Mouse (Mus musculus): Measurements from ENCODE around the gene Fanca.

Fanca gene

GRCm38 (mm10) chr8:123318467-123318911, at the start of gene Fanca:
Gene Fanca, minus strand, starts transcription at chr8:123318576.
- DNase-seq (ENCODE audit: low spot score in 2 of 2) = peak; percentile 95 to 96

GRCm38 (mm10) chr8:123361082-123361739, 42.8 kb upstream of the Fanca start:
- peak; percentile 39 to 41 for DNase-seq (ENCODE audit: low spot score in 2 of 2)

- no peak for DNase-seq (ENCODE audit: low spot score in 2 of 2)
Observed at GRCm38 (mm10) chr8:123353216-123353615, 34.8 kb upstream of the Fanca start.

GRCm38 (mm10) chr8:123352786-123353185, 34.4 kb upstream of the Fanca start:
- no peak for DNase-seq (ENCODE audit: low spot score in 2 of 2)

DNA sequence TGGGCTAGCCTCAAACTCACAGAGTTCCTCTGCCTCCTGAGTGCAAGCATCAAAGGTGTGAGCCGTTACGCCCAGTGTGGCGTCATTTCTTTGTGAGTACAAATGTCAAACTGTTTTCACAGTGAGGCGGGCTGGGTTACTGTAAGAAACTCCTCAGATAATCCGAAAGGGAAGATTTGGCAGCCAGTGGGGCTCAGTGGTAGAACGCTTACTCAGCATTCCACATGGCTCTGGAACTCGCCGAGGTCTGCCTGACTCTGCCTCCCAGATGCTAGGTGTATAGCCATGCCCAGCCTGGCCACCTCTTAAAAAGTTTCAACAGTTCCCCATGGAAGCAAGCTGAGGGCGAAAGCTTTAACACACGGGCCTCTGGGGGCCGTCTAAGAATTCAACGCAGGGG, 33.7 kb upstream of the Fanca start:
- DNase-seq (ENCODE audit: low spot score in 2 of 2) = no peak

- no peak for DNase-seq (ENCODE audit: low spot score in 2 of 2)
Observed at GRCm38 (mm10) chr8:123349073-123349472, 30.7 kb upstream of the Fanca start.

GRCm38 (mm10) chr8:123348237-123348843, 30.0 kb upstream of the Fanca start:
- DNase-seq (ENCODE audit: low spot score in 2 of 2) = no peak

DNA sequence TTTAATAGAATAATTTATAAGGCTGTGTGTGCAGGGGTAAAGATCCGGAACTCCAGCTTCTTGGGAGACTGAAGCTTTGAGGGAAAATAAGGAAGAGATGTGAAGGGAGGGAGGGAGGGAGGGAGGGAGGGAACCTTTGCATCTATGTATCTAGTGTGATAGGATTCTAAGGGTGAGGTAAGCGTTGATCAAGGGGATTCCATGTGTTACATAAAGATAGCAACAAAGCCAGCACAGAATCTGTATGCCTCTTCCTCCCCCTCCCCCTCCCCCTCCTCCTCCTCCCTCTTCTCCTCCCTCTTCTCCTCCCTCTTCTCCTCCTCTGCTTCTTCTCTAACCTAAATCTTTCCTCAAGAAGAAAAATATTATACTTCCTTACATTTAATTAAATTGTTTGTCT, 28.9 kb upstream of the Fanca start:
- no peak for DNase-seq (ENCODE audit: low spot score in 2 of 2)

DNA sequence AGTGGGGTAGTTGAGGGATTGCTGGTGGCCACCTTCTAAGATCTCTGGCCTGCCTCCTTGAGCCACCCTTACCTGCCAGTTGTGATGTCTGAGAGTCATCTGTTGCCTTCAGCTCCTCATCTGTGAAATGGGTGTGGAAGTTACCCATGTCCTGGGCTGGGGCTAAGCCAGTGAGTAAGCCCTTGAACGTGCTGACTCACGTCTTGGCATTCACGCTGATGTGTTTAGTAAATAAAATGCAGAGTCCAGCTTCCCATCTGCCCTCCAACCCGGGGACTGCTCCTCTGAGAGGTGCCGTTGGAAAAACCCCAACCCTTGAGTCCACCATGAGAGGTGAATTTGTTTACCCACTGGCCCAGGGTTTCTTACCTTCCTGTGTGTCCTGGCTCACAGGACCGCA, 27.5 kb upstream of the Fanca start:
- no peak for DNase-seq (ENCODE audit: low spot score in 2 of 2)

DNA sequence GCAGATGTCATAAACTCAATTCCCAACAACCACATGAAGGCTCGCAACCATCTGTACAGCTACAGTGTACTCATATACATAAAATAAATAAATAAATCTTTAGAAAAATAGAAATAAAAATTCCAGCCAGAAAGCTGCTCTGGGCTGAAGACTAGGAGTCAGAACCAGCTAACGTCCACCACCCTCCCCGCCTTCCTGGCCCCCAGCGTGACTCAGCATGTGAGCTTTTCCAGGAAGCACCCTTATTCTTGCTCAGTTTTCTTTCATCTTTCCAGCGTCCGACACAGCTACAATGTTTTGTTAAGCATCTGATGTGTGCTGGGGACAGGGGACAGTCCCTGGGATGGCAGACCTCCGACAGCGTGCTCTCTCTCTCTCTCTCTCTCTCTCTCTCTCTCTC, 26.8 kb upstream of the Fanca start:
- DNase-seq (ENCODE audit: low spot score in 2 of 2) = no peak

DNA sequence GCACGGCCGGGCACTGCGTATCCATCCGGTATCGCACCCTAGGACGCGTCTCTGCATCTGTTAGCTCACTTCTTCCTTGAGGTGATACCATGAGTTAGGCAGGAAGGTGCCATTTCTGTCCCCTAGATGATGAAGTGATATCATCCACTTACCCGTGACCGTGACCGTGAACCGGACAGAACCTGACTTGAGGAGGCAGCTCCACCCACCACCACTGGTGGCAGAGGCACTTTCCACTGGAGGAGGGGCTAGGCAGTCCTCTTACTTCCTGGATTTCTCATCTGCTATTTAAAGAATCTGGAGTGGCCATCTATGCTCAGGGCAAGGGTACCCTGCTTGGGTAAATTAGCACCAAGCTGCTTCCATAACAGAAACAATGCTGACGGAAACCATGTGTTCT, 25.0 kb upstream of the Fanca start:
- no peak for DNase-seq (ENCODE audit: low spot score in 2 of 2)

DNA sequence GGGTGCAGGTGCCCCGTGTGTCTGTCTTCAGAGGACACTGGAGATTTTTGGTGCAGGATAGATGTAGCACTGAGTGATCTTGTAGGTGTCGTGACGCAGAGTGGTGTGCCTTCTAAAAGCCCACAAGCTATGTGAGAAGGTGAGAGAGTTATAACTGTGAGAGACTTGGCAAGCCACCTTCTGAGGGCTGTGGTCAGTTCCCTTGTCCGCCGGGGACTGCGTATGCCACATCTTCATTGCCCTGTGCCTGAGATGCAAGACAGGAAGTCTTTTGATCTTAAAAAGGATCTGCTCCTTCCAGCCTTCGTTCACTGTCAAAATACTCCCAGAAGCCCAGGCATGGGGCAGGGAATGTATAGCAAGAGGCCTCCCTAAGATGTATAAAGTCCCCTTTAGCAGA, 24.5 kb upstream of the Fanca start:
- no peak for DNase-seq (ENCODE audit: low spot score in 2 of 2)

DNA sequence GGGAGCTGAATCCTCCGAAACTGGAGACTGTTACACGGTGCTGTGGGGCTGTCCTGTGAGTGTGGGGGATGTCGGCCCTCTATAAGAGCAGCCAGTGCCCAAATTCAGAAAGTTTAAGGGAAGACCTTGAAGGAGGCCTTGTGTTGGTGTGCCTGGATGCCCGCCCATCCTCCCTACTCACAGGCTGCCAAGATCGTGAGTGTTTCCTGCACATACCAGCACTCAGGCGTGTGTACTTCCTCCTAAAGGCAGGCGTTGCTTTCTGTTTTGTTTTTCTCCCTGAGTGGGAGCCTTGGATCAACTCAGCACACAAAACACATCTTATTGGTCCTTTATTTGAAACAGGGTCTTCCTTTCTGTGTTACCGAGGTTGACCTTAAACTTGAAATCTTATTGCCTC, 23.9 kb upstream of the Fanca start:
- no peak for DNase-seq (ENCODE audit: low spot score in 2 of 2)

DNA sequence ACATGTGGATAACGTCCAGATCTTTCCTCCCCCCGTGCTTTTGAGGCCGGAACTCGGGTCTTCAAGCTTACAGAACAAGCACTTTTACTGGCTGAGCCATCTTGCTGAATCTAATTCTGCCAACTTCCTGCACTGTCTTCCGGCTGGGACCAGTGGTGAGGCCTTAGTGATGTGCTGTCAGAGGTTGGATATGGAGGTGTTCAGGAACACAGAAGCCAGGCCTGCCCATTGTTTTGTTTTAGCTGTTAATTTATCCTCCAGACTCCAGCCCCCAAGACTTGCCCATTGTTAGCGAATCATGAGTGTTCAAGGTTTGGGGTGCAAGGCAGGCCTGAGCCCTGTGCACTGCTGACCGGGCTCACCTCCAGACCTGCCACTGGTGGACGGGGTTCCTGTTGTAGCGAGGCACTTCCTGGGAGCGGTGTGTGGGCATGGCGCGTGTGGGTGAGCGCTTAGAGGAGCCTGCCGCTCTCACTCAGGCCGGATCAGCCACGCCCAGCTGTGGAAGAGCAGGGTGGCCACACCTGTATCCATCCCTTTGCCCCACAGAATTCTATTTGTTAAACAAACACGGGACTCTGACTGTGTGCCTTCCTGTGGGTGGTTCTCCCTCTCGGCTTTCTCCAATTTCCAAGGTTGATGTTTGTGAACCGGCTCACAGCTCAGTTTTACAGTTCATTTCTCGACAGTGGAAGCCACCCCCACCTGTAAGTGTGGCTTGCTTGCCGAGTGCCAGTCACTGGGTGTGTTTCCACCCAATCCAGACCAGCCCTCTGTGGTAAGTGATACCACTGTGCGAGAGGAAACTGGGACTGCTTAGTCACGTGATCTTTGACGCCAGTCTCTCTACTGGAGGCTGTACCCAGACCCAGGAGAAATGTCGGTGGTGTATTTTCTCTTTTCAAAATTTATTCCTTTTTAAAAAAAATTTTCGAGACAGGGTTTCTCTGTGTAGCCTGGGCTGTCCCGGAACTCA, 23.0 kb upstream of the Fanca start:
- no peak for DNase-seq (ENCODE audit: low spot score in 2 of 2)

GRCm38 (mm10) chr8:123340071-123340470, 21.7 kb upstream of the Fanca start:
- no peak for DNase-seq (ENCODE audit: low spot score in 2 of 2)

DNA sequence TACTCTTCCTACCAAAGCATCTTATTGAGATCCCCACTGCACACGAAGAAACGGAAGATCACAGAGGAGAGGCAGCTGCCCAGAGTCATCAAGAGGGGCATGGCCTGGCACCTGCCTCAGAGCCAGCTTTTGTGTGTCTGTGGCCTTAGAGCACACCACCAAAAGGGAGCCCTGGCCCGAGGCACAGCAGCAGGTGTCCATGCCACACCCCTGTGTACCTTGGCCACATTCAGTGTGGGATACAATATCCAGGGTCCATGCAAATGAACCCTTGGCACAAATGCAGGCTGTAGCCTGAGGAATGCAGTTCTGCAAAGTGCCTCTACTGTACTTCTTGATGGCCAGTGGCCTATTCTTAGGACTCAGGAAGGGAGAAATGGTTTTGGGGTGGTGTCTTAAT, 19.1 kb upstream of the Fanca start:
- no peak for DNase-seq (ENCODE audit: low spot score in 2 of 2)

- DNase-seq (ENCODE audit: low spot score in 2 of 2) = no peak
Observed at GRCm38 (mm10) chr8:123334467-123334866, 16.1 kb upstream of the Fanca start.

GRCm38 (mm10) chr8:123333864-123334263, 15.5 kb upstream of the Fanca start:
- no peak for DNase-seq (ENCODE audit: low spot score in 2 of 2)

GRCm38 (mm10) chr8:123333091-123333587, 14.8 kb upstream of the Fanca start:
- DNase-seq (ENCODE audit: low spot score in 2 of 2) = no peak

GRCm38 (mm10) chr8:123332262-123333090, 14.1 kb upstream of the Fanca start, which contains the start of gene Spire2:
Gene Spire2, plus strand, starts transcription at chr8:123332713.
- peak; percentile 62 to 65 for DNase-seq (ENCODE audit: low spot score in 2 of 2)

DNA sequence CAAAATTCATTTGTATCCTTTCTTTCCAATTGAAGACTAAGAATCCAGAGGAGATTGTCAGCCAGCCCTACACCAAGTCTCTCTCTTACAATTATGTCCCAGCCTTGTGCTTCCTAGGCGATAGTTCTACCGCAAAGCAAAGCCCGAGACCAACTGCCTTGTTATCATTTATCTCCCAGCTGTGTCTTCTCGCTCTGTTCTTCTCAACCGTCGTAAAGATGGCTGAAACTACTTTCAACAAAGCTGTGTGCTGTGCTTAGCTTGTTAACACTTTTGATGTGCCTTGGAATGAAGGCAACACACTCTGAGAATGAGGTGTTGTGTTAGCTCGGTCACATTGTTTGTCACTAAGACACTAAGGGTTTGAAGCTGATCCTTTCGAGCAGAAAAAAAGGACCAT, 13.4 kb upstream of the Fanca start:
- DNase-seq (ENCODE audit: low spot score in 2 of 2) = no peak

All from spleen, postnatal 36 days (tissue).